Mouse (Mus musculus) G1E-ER4 (cell line): ENCODE data around the gene Cpne6. TPM values are rescaled to one million over a fixed set of nuclear protein-coding genes. Genes with fewer than 3 reads are reported as not detected.

ENCODE experiments used
- GATA1 ChIP-seq: IDR thresholded peaks from one replicate; pipeline ENCODE4 v1.8.0; 2012; ENCODE audit warnings: low read length, inconsistent platforms
- polyA plus RNA-seq: library from polyadenylated mRNA; stranded (reverse); fragments of >175 nt; gene quantifications from 2 replicates; pipeline ENCODE4 v1.2.3, GENCODE M21; 2012

Gene Cpne6
- 0.09 TPM in 1 of 2 replicates, not detected in the other for polyA plus RNA-seq

GRCm38 (mm10) chr14:55510125-55510731 is at the start of gene Cpne6:
Gene Cpne6 (plus strand): TSS chr14:55510445.
- TF ChIP-seq GATA1: no peak

GRCm38 (mm10) chr14:55461757-55462156 is 48.5 kb upstream of the Cpne6 start:
- TF ChIP-seq GATA1: no peak

GRCm38 (mm10) chr14:55466481-55466880 is 43.8 kb upstream of the Cpne6 start:
- TF ChIP-seq GATA1: no peak

- no peak for TF ChIP-seq GATA1
Measured at GRCm38 (mm10) chr14:55467108-55467507, 43.1 kb upstream of the Cpne6 start.

GRCm38 (mm10) chr14:55468301-55468741 is 41.9 kb upstream of the Cpne6 start:
- no peak for TF ChIP-seq GATA1

- no peak for TF ChIP-seq GATA1
Measured at GRCm38 (mm10) chr14:55469041-55469440, 41.2 kb upstream of the Cpne6 start.

- no peak for TF ChIP-seq GATA1
Measured at GRCm38 (mm10) chr14:55469821-55470220, 40.4 kb upstream of the Cpne6 start.

GRCm38 (mm10) chr14:55470806-55471205 is 39.4 kb upstream of the Cpne6 start:
- TF ChIP-seq GATA1: no peak

GRCm38 (mm10) chr14:55475654-55476053 is 34.6 kb upstream of the Cpne6 start:
- TF ChIP-seq GATA1: no peak

- no peak for TF ChIP-seq GATA1
Measured at GRCm38 (mm10) chr14:55477421-55477820, 32.8 kb upstream of the Cpne6 start.

- TF ChIP-seq GATA1: no peak
Measured at GRCm38 (mm10) chr14:55477829-55478228, 32.4 kb upstream of the Cpne6 start.

GRCm38 (mm10) chr14:55478651-55479599 is 31.3 kb upstream of the Cpne6 start, which contains the start of gene Dhrs4:
Gene Dhrs4 (plus strand): TSS chr14:55478758.
- no peak for TF ChIP-seq GATA1

- TF ChIP-seq GATA1: no peak
Measured at GRCm38 (mm10) chr14:55479629-55480028, 30.6 kb upstream of the Cpne6 start.

- no peak for TF ChIP-seq GATA1
Measured at GRCm38 (mm10) chr14:55484430-55485085, 25.7 kb upstream of the Cpne6 start.

- no peak for TF ChIP-seq GATA1
Measured at GRCm38 (mm10) chr14:55486836-55487235, 23.4 kb upstream of the Cpne6 start.

- no peak for TF ChIP-seq GATA1
Measured at GRCm38 (mm10) chr14:55490361-55491201, 19.7 kb upstream of the Cpne6 start, which contains the start of gene Carmil3. Gene Carmil3 (plus strand): TSS chr14:55490651.
